Comparison of ENCODE assay signal across 8 mouse cellular contexts in genomic region chr6:85410771-85411273, GRCm38 (mm10). TPM values are rescaled to one million over a fixed set of nuclear protein-coding genes. Genes with fewer than 3 reads are reported as not detected.
DNase-seq lines count a peak whose midpoint lies in the region; ATAC-seq lines count a peak whose summit lies in the region.

No protein-coding gene starts in this region.

- H3K4me3 ChIP-seq in hindbrain, embryonic 15.5 days = no peak overlapping the region
- no peak overlapping the region for H3K4me3 ChIP-seq in midbrain, embryonic 10.5 days
- H3K4me3 ChIP-seq in stomach, embryonic 14.5 days (ENCODE audit: low read depth, low read length) = no peak overlapping the region

- peaks cover 38% of the 10 kb centered on the region for H3K27me3 ChIP-seq in hindbrain, embryonic 15.5 days
- H3K27me3 ChIP-seq in midbrain, embryonic 10.5 days (ENCODE audit: low read depth, poor library complexity, severe bottlenecking) = peaks cover 55% of the 10 kb centered on the region
- H3K27me3 ChIP-seq in stomach, embryonic 14.5 days (ENCODE audit: control insufficient read depth, insufficient read depth, low read length) = peaks cover 29% of the 10 kb centered on the region

- H3K4me1 ChIP-seq in hindbrain, embryonic 15.5 days (replicated peaks) = peaks cover 6% of the 10 kb centered on the region
- peaks cover 35% of the 10 kb centered on the region for H3K4me1 ChIP-seq in midbrain, embryonic 10.5 days
- no peaks in the 10 kb centered on the region for H3K4me1 ChIP-seq in stomach, embryonic 14.5 days (ENCODE audit: control insufficient read depth, insufficient read depth, low read length)

- no peak overlapping the region for H3K27ac ChIP-seq in hindbrain, embryonic 15.5 days (replicated peaks)
- H3K27ac ChIP-seq in midbrain, embryonic 10.5 days (replicated peaks) = peak overlapping the region; percentile 79; the same call in 1 of the 2 replicates
- no peak overlapping the region for H3K27ac ChIP-seq in stomach, embryonic 14.5 days (ENCODE audit: low read length)

- peak; percentile 22 to 48 for DNase-seq in layer of hippocampus, adult 18-20 months (ENCODE audit: low spot score in 2 of 2)
- no peak for DNase-seq in layer of hippocampus, adult 8-10 months (ENCODE audit: low spot score in 2 of 2)
- peak; percentile 28 for DNase-seq in cerebellum, adult 8-10 months
- peak; percentile 30 to 31 for DNase-seq in frontal cortex, postnatal 36 days (ENCODE audit: low spot score in 2 of 2)
- peak; percentile 26 to 38 for DNase-seq in left cerebral cortex, postnatal 36 days (ENCODE audit: low spot score in 2 of 2)
- DNase-seq in midbrain, embryonic 10.5 days (ENCODE audit: low spot score) = peak; percentile 84

- H3K9ac ChIP-seq in hindbrain, embryonic 15.5 days = 0 out of 2 replicates have a peak overlapping the region, but pooled peaks have one; percentile 19
- no peak overlapping the region for H3K9ac ChIP-seq in stomach, embryonic 14.5 days (replicated peaks; ENCODE audit: low read depth, low read length)

- 0 out of 2 replicates have a peak overlapping the region, but pooled peaks have one; percentile 23 for H3K4me2 ChIP-seq in hindbrain, embryonic 15.5 days
- H3K4me2 ChIP-seq in stomach, embryonic 14.5 days (replicated peaks; ENCODE audit: low read depth, low read length) = no peak overlapping the region

- WGBS in hindbrain, embryonic 15.5 days = 11% methylated on average over 13 of the region's 13 CpGs
- 9% methylated on average over 13 of the region's 13 CpGs for WGBS in midbrain, embryonic 10.5 days
- 11% methylated on average over 13 of the region's 13 CpGs for WGBS in stomach, embryonic 14.5 days

- intact Hi-C loops in left cerebral cortex, postnatal 36 days (cut with DNase I) = loop anchor here (5.0 kb wide), 1 partner anchor 259 kb away; no protein-coding TSS in a partner anchor

- no peaks in the 10 kb centered on the region for H3K9me3 ChIP-seq in hindbrain, embryonic 15.5 days
- no peaks in the 10 kb centered on the region for H3K9me3 ChIP-seq in midbrain, embryonic 10.5 days (replicated peaks)
- no peaks in the 10 kb centered on the region for H3K9me3 ChIP-seq in stomach, embryonic 14.5 days (ENCODE audit: control insufficient read depth, low read depth, low read length)

- peak; percentile 88 for ATAC-seq in hindbrain, embryonic 15.5 days (ENCODE audit: low FRiP score, low read depth)
- ATAC-seq in stomach, embryonic 14.5 days (ENCODE audit: insufficient number of reproducible peaks, insufficient read depth, low FRiP score, low read depth) = peak; percentile 81

- H3K36me3 ChIP-seq in hindbrain, embryonic 15.5 days = no peaks in the 10 kb centered on the region
- H3K36me3 ChIP-seq in midbrain, embryonic 10.5 days = no peaks in the 10 kb centered on the region
- no peaks in the 10 kb centered on the region for H3K36me3 ChIP-seq in stomach, embryonic 14.5 days (ENCODE audit: control insufficient read depth, insufficient read depth, low read length)

RNA-seq across cellular contexts. Expression of gene Noto, which starts 12.9 kb away (rescaled TPM):
- not detected for total RNA-seq in layer of hippocampus, adult 18-20 months (2021)
- total RNA-seq in layer of hippocampus, adult 8-10 months (2022) = not detected
- not detected in 2 replicates for polyA plus RNA-seq in hindbrain, embryonic 15.5 days (2015; fragmentation: Nextera tagmentation; extraction: Ambion mirVana)
- total RNA-seq in left cerebral cortex, postnatal 36 days (2021) = not detected
- polyA plus RNA-seq in midbrain, embryonic 10.5 days (2016; fragmentation: Nextera tagmentation; extraction: Ambion mirVana) = not detected in 2 replicates
- not detected in 2 replicates for polyA plus RNA-seq in stomach, embryonic 14.5 days (2014; fragmentation: Nextera tagmentation; extraction: Ambion mirVana)

RNA-seq across cellular contexts. Expression of gene Smyd5, which starts 21.0 kb away (rescaled TPM):
- 10 to 100 TPM; 46.9 to 49.0 TPM for total RNA-seq in layer of hippocampus, adult 18-20 months (2021)
- total RNA-seq in layer of hippocampus, adult 8-10 months (2022) = 10 to 100 TPM; 49.4 to 57.5 (median 53.2) TPM
- polyA plus RNA-seq in hindbrain, embryonic 15.5 days (2015; fragmentation: Nextera tagmentation; extraction: Ambion mirVana) = 69.0 and 79.1 TPM in 2 replicates
- 10 to 100 TPM; 40.1 to 43.8 TPM for total RNA-seq in left cerebral cortex, postnatal 36 days (2021)
- 75.6 and 83.9 TPM in 2 replicates for polyA plus RNA-seq in midbrain, embryonic 10.5 days (2016; fragmentation: Nextera tagmentation; extraction: Ambion mirVana)
- 43.6 and 45.8 TPM in 2 replicates for polyA plus RNA-seq in stomach, embryonic 14.5 days (2014; fragmentation: Nextera tagmentation; extraction: Ambion mirVana)

RNA-seq across cellular contexts. Expression of gene Rab11fip5, which starts 36.4 kb away (rescaled TPM):
- 10 to 100 TPM; 60.7 to 61.2 TPM for total RNA-seq in layer of hippocampus, adult 18-20 months (2021)
- total RNA-seq in layer of hippocampus, adult 8-10 months (2022) = 10 to 100 TPM; 62.8 to 68.1 (median 65.7) TPM
- 24.2 and 24.4 TPM in 2 replicates for polyA plus RNA-seq in hindbrain, embryonic 15.5 days (2015; fragmentation: Nextera tagmentation; extraction: Ambion mirVana)
- total RNA-seq in left cerebral cortex, postnatal 36 days (2021) = 10 to 100 TPM; 67.8 to 76.6 TPM
- polyA plus RNA-seq in midbrain, embryonic 10.5 days (2016; fragmentation: Nextera tagmentation; extraction: Ambion mirVana) = 4.2 and 6.4 TPM in 2 replicates
- polyA plus RNA-seq in stomach, embryonic 14.5 days (2014; fragmentation: Nextera tagmentation; extraction: Ambion mirVana) = 8.1 and 8.3 TPM in 2 replicates

RNA-seq across cellular contexts. Expression of gene Cct7, which starts 40.5 kb away (rescaled TPM):
- 100 to 1,000 TPM; 229 to 234 TPM for total RNA-seq in layer of hippocampus, adult 18-20 months (2021)
- total RNA-seq in layer of hippocampus, adult 8-10 months (2022) = 100 to 1,000 TPM; 214 to 247 (median 220) TPM
- polyA plus RNA-seq in hindbrain, embryonic 15.5 days (2015; fragmentation: Nextera tagmentation; extraction: Ambion mirVana) = 551 and 557 TPM in 2 replicates
- total RNA-seq in left cerebral cortex, postnatal 36 days (2021) = 100 to 1,000 TPM; 203 to 224 TPM
- polyA plus RNA-seq in midbrain, embryonic 10.5 days (2016; fragmentation: Nextera tagmentation; extraction: Ambion mirVana) = 700 and 751 TPM in 2 replicates
- polyA plus RNA-seq in stomach, embryonic 14.5 days (2014; fragmentation: Nextera tagmentation; extraction: Ambion mirVana) = 433 and 457 TPM in 2 replicates

RNA-seq across cellular contexts. Expression of gene Pradc1, which starts 40.9 kb away (rescaled TPM):
- total RNA-seq in layer of hippocampus, adult 18-20 months (2021) = 10 to 100 TPM; 17.0 to 17.3 TPM
- total RNA-seq in layer of hippocampus, adult 8-10 months (2022) = 10 to 100 TPM; 18.0 to 20.9 (median 18.0) TPM
- 31.1 and 32.0 TPM in 2 replicates for polyA plus RNA-seq in hindbrain, embryonic 15.5 days (2015; fragmentation: Nextera tagmentation; extraction: Ambion mirVana)
- total RNA-seq in left cerebral cortex, postnatal 36 days (2021) = 10 to 100 TPM; 24.6 to 31.4 TPM
- 42.8 and 44.9 TPM in 2 replicates for polyA plus RNA-seq in midbrain, embryonic 10.5 days (2016; fragmentation: Nextera tagmentation; extraction: Ambion mirVana)
- polyA plus RNA-seq in stomach, embryonic 14.5 days (2014; fragmentation: Nextera tagmentation; extraction: Ambion mirVana) = 23.9 and 25.2 TPM in 2 replicates

Comparison
In these comparisons a context has a peak if more than half of its experiments do, and no peak if none do; other contexts are left out.
1. DNase-seq: peak in layer of hippocampus, adult 18-20 months (2 of 2), cerebellum, adult 8-10 months (single experiment), frontal cortex, postnatal 36 days (2 of 2), left cerebral cortex, postnatal 36 days (2 of 2) and midbrain, embryonic 10.5 days (single experiment); none in layer of hippocampus, adult 8-10 months (0 of 2).